Mouse (Mus musculus) megakaryocyte, embryonic 14.5 days (primary cell): ENCODE results near the gene Slc26a10. TPM values are rescaled to one million over a fixed set of nuclear protein-coding genes. Genes with fewer than 3 reads are reported as not detected.

ENCODE experiments used
- H3K27me3 ChIP-seq: replicated peaks from 2 replicates; pipeline ENCODE3; 2012; ENCODE audit warnings: inconsistent platforms
- H3K36me3 ChIP-seq: replicated peaks from 2 replicates; pipeline ENCODE3; 2012; ENCODE audit warnings: low read length, inconsistent platforms, mixed read lengths
- H3K4me1 ChIP-seq: 2 replicates; pipeline ENCODE4 v1.6.1; 2012; ENCODE audit warnings: inconsistent platforms
- H3K4me3 ChIP-seq: replicated peaks from 2 replicates; pipeline ENCODE3; 2012; ENCODE audit warnings: moderate library complexity, mild to moderate bottlenecking, inconsistent platforms
- H3K9me3 ChIP-seq: 2 replicates; pipeline ENCODE4 v1.6.1; 2012; ENCODE audit warnings: inconsistent platforms
- FLI1 ChIP-seq: IDR thresholded peaks from 2 replicates; pipeline ENCODE4 v1.6.1; 2012; ENCODE audit warnings: low read length, inconsistent platforms, mixed read lengths
- GATA1 ChIP-seq: IDR thresholded peaks from 3 replicates; pipeline ENCODE4 v1.6.1; 2012; ENCODE audit warnings: mixed read lengths, low read length, inconsistent platforms, borderline replicate concordance
- polyA plus RNA-seq: library from polyadenylated mRNA; stranded (reverse); fragments of >175 nt; gene quantifications from 2 replicates; pipeline ENCODE4 v1.2.3, GENCODE M21; 2012; ENCODE audit warnings: low replicate concordance; ENCODE audit not compliant: insufficient read depth

Slc26a10 gene
- polyA plus RNA-seq, 1 experiment = 0.23 TPM

DNA sequence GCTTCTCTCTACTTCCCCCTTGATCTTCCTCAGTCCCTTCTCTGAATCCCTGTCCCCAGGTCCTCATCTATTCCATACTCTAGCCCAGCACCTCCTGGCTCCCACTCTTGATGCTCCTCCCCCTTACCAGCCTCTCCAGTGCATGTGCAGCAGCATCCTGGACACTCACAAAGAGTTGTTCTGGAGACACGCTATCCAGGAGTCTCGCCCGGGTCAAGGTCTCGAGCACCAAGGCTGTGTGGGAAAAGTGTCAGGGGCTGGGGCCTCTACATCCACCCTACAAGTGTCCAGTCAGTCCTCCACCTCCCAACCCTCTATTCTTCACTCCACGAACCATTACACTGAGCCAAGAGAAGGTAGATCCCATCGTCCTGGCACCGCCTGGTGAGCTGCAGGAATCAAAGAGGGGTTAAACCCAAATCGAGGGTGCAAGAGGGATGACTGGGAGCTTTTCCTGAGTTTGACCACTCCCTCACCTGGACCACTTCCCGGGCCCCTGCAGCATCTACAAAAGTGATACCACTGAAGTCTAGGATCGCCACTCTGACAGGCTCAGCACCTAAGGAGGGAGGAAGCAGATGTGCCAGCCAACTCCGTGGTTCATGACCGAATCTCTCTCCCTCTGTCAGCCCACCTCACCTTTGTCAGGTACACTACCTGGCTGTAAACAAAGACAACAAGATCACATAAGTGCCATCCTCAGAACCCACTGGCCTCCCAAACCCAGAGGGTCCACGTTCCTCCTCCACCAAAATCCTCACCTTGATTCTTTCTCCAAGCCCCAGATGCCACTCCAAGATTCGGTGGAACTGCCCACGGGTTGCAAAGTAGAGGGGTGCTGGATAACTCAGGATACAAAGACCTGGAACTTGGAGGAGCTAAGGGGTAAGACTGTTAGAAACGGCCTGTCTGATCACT, 7.0 kb downstream of the Slc26a10 start:
- no peak overlapping the region for H3K4me3 ChIP-seq
- no peaks in the 10 kb centered on the region for H3K9me3 ChIP-seq
- no peak for TF ChIP-seq FLI1
- TF ChIP-seq GATA1 = no peak
- peaks cover 41% of the 10 kb centered on the region for H3K4me1 ChIP-seq
- H3K36me3 ChIP-seq = peaks cover 49% of the 10 kb centered on the region
- peaks cover 38% of the 10 kb centered on the region for H3K27me3 ChIP-seq

DNA sequence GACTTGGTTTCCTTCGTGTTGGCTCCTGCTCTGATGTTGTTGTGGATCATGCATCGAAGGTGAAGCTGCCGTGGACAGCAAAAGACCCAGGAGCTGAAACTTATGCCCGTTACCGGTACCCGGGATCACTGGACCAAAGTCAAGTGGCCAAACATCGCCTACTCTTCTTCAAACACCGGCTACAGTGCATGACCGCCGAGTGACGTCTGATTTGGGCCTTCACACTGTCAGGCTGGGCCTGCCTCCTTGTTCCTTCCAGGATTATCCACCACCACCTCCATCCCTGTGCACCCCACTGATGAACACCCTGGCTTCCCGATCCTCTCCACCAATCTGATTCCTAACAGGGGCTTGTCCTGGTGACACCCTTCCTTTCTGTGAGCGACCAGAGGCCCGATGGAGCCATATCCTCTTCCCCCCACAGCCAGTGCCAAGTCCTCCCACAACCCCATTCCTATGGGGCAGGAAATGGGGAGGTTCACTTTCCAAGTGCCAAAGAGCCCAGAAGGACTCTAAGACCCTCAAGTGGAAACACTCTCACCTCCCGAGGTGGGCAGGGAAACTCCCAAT, 8.7 kb downstream of the Slc26a10 start:
- TF ChIP-seq FLI1 = no peak
- TF ChIP-seq GATA1 = no peak
- peaks cover 25% of the 10 kb centered on the region for H3K27me3 ChIP-seq
- peaks cover 38% of the 10 kb centered on the region for H3K4me1 ChIP-seq
- no peak overlapping the region for H3K4me3 ChIP-seq
- H3K9me3 ChIP-seq = no peaks in the 10 kb centered on the region
- H3K36me3 ChIP-seq = peaks cover 63% of the 10 kb centered on the region

DNA sequence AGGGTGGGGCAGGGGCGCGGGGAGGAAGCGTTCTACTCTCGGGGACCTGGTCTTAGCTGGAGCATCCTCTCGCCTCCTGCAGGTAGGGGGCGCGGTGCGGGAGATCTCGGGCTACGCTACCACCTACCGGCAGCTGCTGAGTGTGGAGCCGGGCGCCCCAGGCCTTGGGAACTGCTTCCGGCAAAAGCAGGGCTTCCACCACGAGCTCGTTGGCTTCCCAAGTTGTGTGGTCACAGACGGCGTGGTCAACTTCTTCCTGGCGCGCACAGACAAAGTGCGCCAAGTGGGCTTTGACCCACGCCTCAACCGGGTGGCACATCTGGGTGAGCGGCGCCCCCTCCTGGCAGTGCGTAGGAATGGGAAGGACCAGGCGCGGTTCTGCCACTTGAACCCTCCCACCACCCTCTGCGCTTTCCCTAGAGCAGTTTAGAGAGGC, 9.6 kb downstream of the Slc26a10 start:
- Histone ChIP-seq H3K27me3 (peaks cover 25% of the 10 kb centered on the region), H3K36me3 (peaks cover 64% of the 10 kb centered on the region), H3K4me1 (peaks cover 38% of the 10 kb centered on the region), H3K4me3 (peak overlapping the region; percentile 88), H3K9me3 (no peaks in the 10 kb centered on the region)
- no peak for TF ChIP-seq FLI1
- no peak for TF ChIP-seq GATA1

DNA sequence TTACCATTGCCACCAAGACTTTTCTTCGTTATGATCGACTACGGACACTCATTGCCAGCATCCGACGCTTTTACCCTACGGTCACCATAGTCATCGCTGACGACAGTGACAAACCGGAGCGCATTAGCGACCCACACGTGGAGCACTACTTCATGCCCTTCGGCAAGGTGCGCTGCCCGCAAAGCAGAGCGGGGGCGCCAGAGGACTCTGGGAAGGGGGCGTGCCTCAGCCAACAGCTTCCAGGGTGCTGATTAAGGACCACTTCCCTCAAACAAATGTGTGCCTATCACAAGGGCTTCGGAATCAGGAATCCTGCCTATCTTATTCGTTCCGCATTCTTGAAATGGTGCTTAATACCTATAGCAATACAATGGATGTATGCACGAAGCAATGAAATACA, 10.4 kb downstream of the Slc26a10 start:
- peaks cover 64% of the 10 kb centered on the region for H3K36me3 ChIP-seq
- H3K4me3 ChIP-seq = no peak overlapping the region
- H3K9me3 ChIP-seq = no peaks in the 10 kb centered on the region
- peaks cover 43% of the 10 kb centered on the region for H3K4me1 ChIP-seq
- TF ChIP-seq GATA1 (no peak), FLI1 (no peak)
- peaks cover 27% of the 10 kb centered on the region for H3K27me3 ChIP-seq

DNA sequence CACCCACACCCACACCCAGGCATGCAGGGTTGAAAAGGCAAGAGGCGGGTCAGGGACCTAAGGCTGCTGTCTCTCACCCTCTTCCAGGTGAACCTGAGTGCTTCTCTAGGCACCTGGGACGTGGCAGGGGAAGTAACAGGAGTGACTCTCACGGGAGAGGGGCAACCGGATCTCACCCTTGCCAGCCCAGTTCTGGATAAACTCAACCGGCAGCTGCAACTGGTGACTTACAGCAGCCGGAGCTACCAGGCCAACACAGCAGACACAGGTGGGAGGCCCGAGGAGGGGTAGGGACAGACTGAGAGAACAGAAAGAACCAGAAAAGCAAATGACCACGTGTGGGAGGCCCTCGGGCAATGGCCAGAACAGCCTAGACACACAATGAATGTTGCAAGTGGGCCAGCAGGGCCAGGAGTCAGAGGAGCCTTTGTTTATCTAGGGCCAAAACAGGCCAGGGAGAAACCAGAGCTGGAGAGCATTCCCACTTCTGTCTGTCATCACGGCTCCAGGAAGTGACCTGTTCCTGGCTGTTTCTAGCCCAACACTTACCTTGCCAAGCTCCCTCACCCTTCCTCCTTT, 12.7 kb downstream of the Slc26a10 start:
- TF ChIP-seq FLI1 (no peak), GATA1 (no peak)
- Histone ChIP-seq H3K36me3 (peaks cover 51% of the 10 kb centered on the region), H3K4me1 (peaks cover 60% of the 10 kb centered on the region), H3K4me3 (peak overlapping the region; percentile 28), H3K9me3 (no peaks in the 10 kb centered on the region), H3K27me3 (peaks cover 16% of the 10 kb centered on the region)

DNA sequence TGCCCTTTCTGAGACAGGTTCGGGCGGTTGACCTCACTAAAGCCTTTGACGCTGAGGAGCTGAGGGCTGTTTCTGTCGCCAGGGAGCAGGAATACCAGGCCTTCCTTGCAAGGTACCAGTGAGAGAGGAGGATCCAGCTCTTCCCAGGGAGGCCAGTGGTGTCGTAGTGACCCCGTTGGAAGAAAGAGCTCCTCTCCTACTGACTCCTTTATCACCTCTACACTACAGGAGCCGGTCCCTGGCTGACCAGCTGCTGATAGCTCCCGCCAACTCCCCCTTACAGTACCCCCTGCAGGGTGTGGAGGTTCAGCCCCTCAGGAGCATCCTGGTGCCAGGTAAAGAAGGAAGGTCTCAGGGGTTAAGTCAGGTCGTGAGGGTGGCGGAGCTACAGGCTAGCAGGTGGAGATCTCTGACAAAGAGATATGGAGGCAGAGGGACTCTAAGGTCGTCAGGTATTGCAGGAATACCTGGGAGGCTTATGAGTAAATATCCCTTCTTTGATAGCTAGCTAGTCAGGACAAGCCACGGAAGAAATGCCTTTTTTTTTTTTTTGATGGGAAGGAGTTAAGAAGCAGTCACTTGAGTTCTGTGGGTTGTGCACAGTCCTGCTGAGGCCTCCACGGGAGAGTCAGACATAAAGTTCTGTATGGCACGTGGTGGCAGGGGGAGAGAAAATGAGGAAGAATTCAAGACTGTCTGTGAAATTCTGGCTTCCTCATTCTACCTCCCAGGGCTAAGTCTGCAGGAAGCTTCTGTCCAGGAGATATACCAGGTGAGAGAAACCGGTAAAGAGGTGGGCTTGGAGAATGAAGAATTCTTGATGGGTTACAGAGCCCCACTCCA, 13.5 kb downstream of the Slc26a10 start:
- peaks cover 16% of the 10 kb centered on the region for H3K27me3 ChIP-seq
- peaks cover 46% of the 10 kb centered on the region for H3K36me3 ChIP-seq
- H3K4me1 ChIP-seq = peaks cover 63% of the 10 kb centered on the region
- no peaks in the 10 kb centered on the region for H3K9me3 ChIP-seq
- peak overlapping the region; percentile 97 for H3K4me3 ChIP-seq
- TF ChIP-seq GATA1 (no peak), FLI1 (no peak)

DNA sequence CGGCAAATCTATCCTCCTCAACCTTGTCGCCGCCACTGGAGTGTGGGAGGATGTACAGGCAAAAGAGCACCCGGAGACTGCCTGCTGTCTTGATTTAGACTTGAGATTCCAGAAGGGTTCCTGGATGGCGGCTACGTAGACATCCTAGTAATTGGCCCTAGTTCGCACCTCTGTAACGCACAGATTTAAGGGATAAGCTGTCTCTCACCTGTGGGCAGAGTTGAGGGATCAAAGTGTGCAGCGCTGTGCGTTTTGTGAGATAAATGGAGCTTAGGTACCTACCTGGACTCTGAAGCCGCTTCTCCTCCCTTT, 14.1 kb downstream of the Slc26a10 start:
- Histone ChIP-seq H3K4me3 (peak overlapping the region; percentile 97), H3K9me3 (no peaks in the 10 kb centered on the region), H3K36me3 (peaks cover 40% of the 10 kb centered on the region), H3K27me3 (peaks cover 16% of the 10 kb centered on the region), H3K4me1 (peaks cover 63% of the 10 kb centered on the region)
- TF ChIP-seq GATA1 (no peak), FLI1 (no peak)

DNA sequence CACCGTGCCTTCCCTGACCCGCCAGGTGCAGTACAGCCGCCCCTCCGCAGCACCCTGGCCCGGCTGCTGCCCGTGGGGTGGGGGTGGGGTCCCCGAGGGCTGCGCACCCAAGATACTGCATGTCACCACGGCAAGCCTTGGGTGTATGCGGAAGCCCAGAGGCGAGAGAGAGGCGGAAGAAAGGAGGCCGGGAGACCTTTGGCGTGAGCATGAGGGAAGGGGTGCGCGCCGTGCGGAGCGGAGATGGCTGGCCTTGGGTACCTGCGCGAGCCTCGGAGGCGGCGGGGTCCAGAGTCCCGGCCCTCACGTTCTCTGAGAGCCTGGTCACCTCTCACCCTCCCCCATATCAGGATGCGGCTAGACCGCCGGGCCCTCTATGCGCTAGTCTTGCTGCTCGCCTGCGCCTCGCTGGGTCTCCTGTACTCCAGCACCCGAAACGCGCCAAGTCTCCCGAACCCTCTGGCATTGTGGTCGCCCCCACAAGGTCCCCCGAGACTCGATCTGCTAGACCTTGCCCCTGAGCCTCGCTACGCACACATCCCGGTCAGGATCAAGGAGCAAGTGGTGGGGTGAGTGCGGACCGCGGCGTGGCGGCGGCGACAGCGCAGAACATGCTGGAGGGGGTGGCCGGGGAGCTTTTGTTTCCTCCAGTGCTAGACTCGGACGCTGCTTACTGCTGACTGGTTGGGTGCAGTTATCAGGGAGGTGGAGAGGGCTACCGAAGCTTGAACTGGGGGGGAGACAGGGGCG, 14.6 kb downstream of the Slc26a10 start:
- Histone ChIP-seq H3K4me3 (peak overlapping the region; percentile 97), H3K36me3 (peaks cover 35% of the 10 kb centered on the region), H3K4me1 (peaks cover 58% of the 10 kb centered on the region), H3K9me3 (no peaks in the 10 kb centered on the region), H3K27me3 (peaks cover 16% of the 10 kb centered on the region)
- no peak for TF ChIP-seq GATA1
- TF ChIP-seq FLI1 = no peak

DNA sequence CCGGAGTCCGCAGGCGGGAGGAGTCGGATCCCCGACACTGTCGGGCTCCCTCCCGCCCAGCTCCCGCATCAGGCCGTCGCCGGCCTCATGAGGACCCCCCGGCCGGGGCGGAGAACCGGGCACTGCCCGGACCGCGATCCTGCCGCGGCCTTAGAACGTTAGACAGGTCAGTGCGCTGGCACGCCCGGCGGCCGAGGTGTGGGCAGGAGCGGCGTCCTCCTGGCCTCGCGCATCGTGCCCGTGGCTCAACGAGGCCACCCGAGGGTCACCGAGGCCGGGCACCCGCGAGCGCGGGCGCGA, 15.1 kb downstream of the Slc26a10 start:
- TF ChIP-seq FLI1 = no peak
- no peak for TF ChIP-seq GATA1
- H3K4me1 ChIP-seq = peaks cover 53% of the 10 kb centered on the region
- peaks cover 16% of the 10 kb centered on the region for H3K27me3 ChIP-seq
- H3K9me3 ChIP-seq = no peaks in the 10 kb centered on the region
- peaks cover 31% of the 10 kb centered on the region for H3K36me3 ChIP-seq
- H3K4me3 ChIP-seq = peak overlapping the region; percentile 97
